ENCODE assay signal across 8 mouse cellular contexts in the genomic region with DNA sequence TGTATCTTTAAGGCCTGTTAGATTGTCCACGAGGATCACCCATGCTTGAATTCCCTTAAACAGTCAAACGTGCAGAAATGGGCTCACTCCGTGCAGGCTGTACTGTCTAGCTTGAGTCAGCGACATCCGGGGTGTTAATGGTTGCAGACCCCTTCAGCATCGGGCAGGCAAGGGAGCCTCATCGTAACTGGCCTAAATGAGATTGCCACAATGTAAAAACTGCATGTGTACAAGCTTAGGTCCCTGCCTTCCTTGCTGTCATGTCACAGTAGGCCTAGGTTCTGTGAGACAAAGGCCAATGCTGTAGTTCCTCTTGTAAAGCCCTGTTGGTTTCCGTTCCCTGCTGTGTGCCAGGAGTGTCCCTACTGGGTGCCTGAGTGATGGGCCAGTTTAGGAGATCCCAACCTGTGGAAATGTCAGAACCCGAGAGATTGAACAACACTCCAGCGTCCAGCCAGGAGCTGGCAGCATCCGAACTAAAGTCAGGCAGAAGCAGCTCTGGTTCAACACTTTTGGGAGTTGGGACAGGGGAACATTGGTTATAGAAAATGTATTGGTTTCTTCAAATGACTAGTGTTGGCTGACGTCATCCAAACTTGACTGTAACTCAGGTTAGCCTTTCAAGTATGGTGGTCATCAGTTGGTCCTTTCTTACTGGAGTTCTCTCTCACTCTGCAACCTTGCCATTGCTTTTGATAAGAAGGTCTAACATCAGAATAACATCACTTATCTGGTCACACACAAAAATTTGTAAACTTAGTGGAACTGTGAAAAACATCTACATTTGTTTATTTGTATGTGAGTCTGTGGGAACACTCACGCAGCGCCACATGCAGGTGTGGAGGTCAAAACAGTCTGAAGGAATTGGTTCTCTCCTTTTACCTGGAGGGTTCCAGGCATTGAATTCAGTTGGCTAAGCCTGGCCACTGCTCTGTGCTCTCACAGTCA. TPM values are rescaled to one million over a fixed set of nuclear protein-coding genes. Genes with fewer than 3 reads are reported as not detected.
DNase-seq lines count a peak whose midpoint lies in the region; ATAC-seq lines count a peak whose summit lies in the region.

No protein-coding gene starts in this region.

- ATAC-seq in kidney, embryonic 14.5 days (ENCODE audit: low FRiP score, low TSS enrichment) = peak; percentile 20
- ATAC-seq in forebrain, embryonic 11.5 days (replicated peaks; ENCODE audit: low FRiP score) = peak; percentile 24; the same call in 1 of the 2 replicates
- peak; percentile 24 for ATAC-seq in intestine, embryonic 16.5 days

- H3K9ac ChIP-seq in kidney, embryonic 14.5 days (ENCODE audit: low read depth, low read length) = peak overlapping the region; percentile 86
- H3K9ac ChIP-seq in forebrain, embryonic 11.5 days (ENCODE audit: low read length) = peak overlapping the region; percentile 84
- peak overlapping the region; percentile 94 for H3K9ac ChIP-seq in intestine, embryonic 16.5 days (ENCODE audit: low read depth, low read length)

- H3K36me3 ChIP-seq in kidney, embryonic 14.5 days (ENCODE audit: control insufficient read depth, insufficient read depth, low read length) = peaks cover 11% of the 10 kb centered on the region
- no peaks in the 10 kb centered on the region for H3K36me3 ChIP-seq in forebrain, embryonic 11.5 days (ENCODE audit: control insufficient read depth, insufficient read depth, low read length)
- H3K36me3 ChIP-seq in intestine, embryonic 16.5 days (ENCODE audit: control insufficient read depth, insufficient read depth, low read length) = no peaks in the 10 kb centered on the region

- peak overlapping the region; percentile 97 for H3K27ac ChIP-seq in kidney, embryonic 14.5 days (ENCODE audit: low read depth, low read length)
- peak overlapping the region; percentile 95 for H3K27ac ChIP-seq in forebrain, embryonic 11.5 days (ENCODE audit: low read depth, low read length)
- H3K27ac ChIP-seq in intestine, embryonic 16.5 days (ENCODE audit: low read length) = peak overlapping the region; percentile 100

- peak overlapping the region; percentile 66 for H3K4me3 ChIP-seq in kidney, embryonic 14.5 days (ENCODE audit: low read length)
- H3K4me3 ChIP-seq in forebrain, embryonic 11.5 days (ENCODE audit: low read depth, low read length) = peak overlapping the region; percentile 71
- H3K4me3 ChIP-seq in intestine, embryonic 16.5 days (ENCODE audit: low read length) = peak overlapping the region; percentile 69

- 25% methylated on average over 14 of the region's 14 CpGs for WGBS in kidney, embryonic 14.5 days
- 31% methylated on average over 14 of the region's 14 CpGs for WGBS in forebrain, embryonic 11.5 days
- WGBS in intestine, embryonic 16.5 days = 26% methylated on average over 14 of the region's 14 CpGs

- H3K9me3 ChIP-seq in kidney, embryonic 14.5 days (ENCODE audit: control insufficient read depth, low read length) = no peaks in the 10 kb centered on the region
- no peaks in the 10 kb centered on the region for H3K9me3 ChIP-seq in forebrain, embryonic 11.5 days (ENCODE audit: control insufficient read depth, low read length)
- no peaks in the 10 kb centered on the region for H3K9me3 ChIP-seq in intestine, embryonic 16.5 days (ENCODE audit: control insufficient read depth, low read length)

- no peaks in the 10 kb centered on the region for H3K27me3 ChIP-seq in kidney, embryonic 14.5 days (ENCODE audit: control insufficient read depth, insufficient read depth, low read length)
- no peaks in the 10 kb centered on the region for H3K27me3 ChIP-seq in forebrain, embryonic 11.5 days (ENCODE audit: control insufficient read depth, insufficient read depth, low read length)
- no peaks in the 10 kb centered on the region for H3K27me3 ChIP-seq in intestine, embryonic 16.5 days (replicated peaks; ENCODE audit: control insufficient read depth, insufficient read depth, low read length)

- no peak for DNase-seq in kidney, adult 9 months
- peak; percentile 62 for DNase-seq in NIH3T3 (ENCODE audit: low read depth)
- peak; percentile 70 for DNase-seq in forebrain, embryonic 11.5 days (ENCODE audit: low spot score)
- DNase-seq in lung, postnatal 36 days = peak; percentile 51
- DNase-seq in spleen, postnatal 10 days (ENCODE audit: low spot score in 2 of 2) = peak; percentile 62 to 77
- DNase-seq in left cerebral cortex, postnatal 36 days (ENCODE audit: low spot score in 2 of 2) = no peak

- intact Hi-C loops in left cerebral cortex, postnatal 36 days (cut with DNase I) = loop anchor here (2.0 kb wide), 2 partner anchors 56 to 100 kb away; a partner anchor contains a TSS

- peak overlapping the region; percentile 87 for H3K4me2 ChIP-seq in kidney, embryonic 14.5 days (replicated peaks; ENCODE audit: low read depth, low read length)
- H3K4me2 ChIP-seq in forebrain, embryonic 11.5 days (ENCODE audit: low read depth, low read length, severe bottlenecking) = peak overlapping the region; percentile 78
- peak overlapping the region; percentile 74 for H3K4me2 ChIP-seq in intestine, embryonic 16.5 days (ENCODE audit: low read depth, low read length)

- H3K4me1 ChIP-seq in kidney, embryonic 14.5 days (ENCODE audit: control insufficient read depth, insufficient read depth, low read length) = peaks cover 18% of the 10 kb centered on the region
- H3K4me1 ChIP-seq in forebrain, embryonic 11.5 days (replicated peaks; ENCODE audit: control insufficient read depth, insufficient read depth, low read length) = peaks cover 4% of the 10 kb centered on the region
- H3K4me1 ChIP-seq in intestine, embryonic 16.5 days (ENCODE audit: control insufficient read depth, insufficient read depth, low read length) = peaks cover 9% of the 10 kb centered on the region

RNA-seq across cellular contexts. Expression of a gene that starts 1.1 kb away (rescaled TPM):
- 24.4 and 37.2 TPM in 2 replicates for polyA plus RNA-seq in kidney, embryonic 14.5 days (2014; fragmentation: Nextera tagmentation; extraction: Ambion mirVana)
- polyA plus RNA-seq in forebrain, embryonic 11.5 days (2014; fragmentation: Nextera tagmentation; extraction: Ambion mirVana) = 40.7 and 48.5 TPM in 2 replicates
- 22.9 and 24.4 TPM in 2 replicates for polyA plus RNA-seq in intestine, embryonic 16.5 days (2015; fragmentation: Nextera tagmentation; extraction: Ambion mirVana)
- 10 to 100 TPM; 18.9 to 27.0 TPM for total RNA-seq in left cerebral cortex, postnatal 36 days (2021)

RNA-seq across cellular contexts. Expression of a gene that starts 3.4 kb away (rescaled TPM):
- polyA plus RNA-seq in kidney, embryonic 14.5 days (2014; fragmentation: Nextera tagmentation; extraction: Ambion mirVana) = 1,830 and 1,881 TPM in 2 replicates
- polyA plus RNA-seq in forebrain, embryonic 11.5 days (2014; fragmentation: Nextera tagmentation; extraction: Ambion mirVana) = 1,836 and 1,931 TPM in 2 replicates
- 1,239 and 1,387 TPM in 2 replicates for polyA plus RNA-seq in intestine, embryonic 16.5 days (2015; fragmentation: Nextera tagmentation; extraction: Ambion mirVana)
- total RNA-seq in left cerebral cortex, postnatal 36 days (2021) = 100 to 1,000 TPM; 253 to 254 TPM

RNA-seq across cellular contexts. Expression of a gene that starts 18.7 kb away (rescaled TPM):
- 155 and 166 TPM in 2 replicates for polyA plus RNA-seq in kidney, embryonic 14.5 days (2014; fragmentation: Nextera tagmentation; extraction: Ambion mirVana)
- 142 and 151 TPM in 2 replicates for polyA plus RNA-seq in forebrain, embryonic 11.5 days (2014; fragmentation: Nextera tagmentation; extraction: Ambion mirVana)
- 360 and 389 TPM in 2 replicates for polyA plus RNA-seq in intestine, embryonic 16.5 days (2015; fragmentation: Nextera tagmentation; extraction: Ambion mirVana)
- 10 to 100 TPM; 15.8 to 18.6 TPM for total RNA-seq in left cerebral cortex, postnatal 36 days (2021)

RNA-seq across cellular contexts. Expression of a gene that starts 46.6 kb away (rescaled TPM):
- polyA plus RNA-seq in kidney, embryonic 14.5 days (2014; fragmentation: Nextera tagmentation; extraction: Ambion mirVana) = 1.3 and 1.5 TPM in 2 replicates
- polyA plus RNA-seq in forebrain, embryonic 11.5 days (2014; fragmentation: Nextera tagmentation; extraction: Ambion mirVana) = 1.6 and 2.2 TPM in 2 replicates
- polyA plus RNA-seq in intestine, embryonic 16.5 days (2015; fragmentation: Nextera tagmentation; extraction: Ambion mirVana) = 6.4 and 7.5 TPM in 2 replicates
- total RNA-seq in left cerebral cortex, postnatal 36 days (2021) = 1 to 10 TPM in 1 of 2 experiments, under 1 TPM in 1; 0.93 to 1.0 TPM

RNA-seq across cellular contexts. Expression of a gene that starts 55.6 kb away (rescaled TPM):
- polyA plus RNA-seq in kidney, embryonic 14.5 days (2014; fragmentation: Nextera tagmentation; extraction: Ambion mirVana) = 55.2 and 80.2 TPM in 2 replicates
- polyA plus RNA-seq in forebrain, embryonic 11.5 days (2014; fragmentation: Nextera tagmentation; extraction: Ambion mirVana) = 100.0 and 111 TPM in 2 replicates
- polyA plus RNA-seq in intestine, embryonic 16.5 days (2015; fragmentation: Nextera tagmentation; extraction: Ambion mirVana) = 135 and 160 TPM in 2 replicates
- total RNA-seq in left cerebral cortex, postnatal 36 days (2021) = 100 to 1,000 TPM; 388 to 420 TPM

Comparison
In these comparisons a context has a peak if more than half of its experiments do, and no peak if none do; other contexts are left out.
1. DNase-seq: peak in NIH3T3 (single experiment), forebrain, embryonic 11.5 days (single experiment), lung, postnatal 36 days (single experiment) and spleen, postnatal 10 days (2 of 2); none in kidney, adult 9 months (single experiment) and left cerebral cortex, postnatal 36 days (0 of 2).
2. Peak in every context shown above with its lines, with median percentiles within 50 percentile points of each other: ATAC-seq, H3K27ac ChIP-seq, H3K4me2 ChIP-seq, H3K4me3 ChIP-seq and H3K9ac ChIP-seq.